Mouse (Mus musculus): ENCODE measurements around the gene Camkv. TPM values are rescaled to one million over a fixed set of nuclear protein-coding genes. Genes with fewer than 3 reads are reported as not detected.

Gene Camkv
- polyA plus RNA-seq, 1 experiment from 2014 or later, result 2.3 TPM

- Histone ChIP-seq H3K4me3 (no peak within 1 kb of the TSS), H3K9me3 (no peaks in the 10 kb centered on the region), H3K27me3 (ENCODE audit: insufficient read depth, poor library complexity, severe bottlenecking) (peaks cover 6% of the 10 kb centered on the region; the same call in 1 of the 2 replicates), H3K4me1 (peaks cover 47% of the 10 kb centered on the region), H3K36me3 (no peaks in the 10 kb centered on the region), H3K27ac (peak within 1 kb of the TSS; percentile 12; the same call in 1 of the 2 replicates)
- WGBS, result 67% methylated on average over 3 of the region's 3 CpGs
- no peak for DNase-seq (ENCODE audit: low spot score)
Observed at GRCm38 (mm10) chr9:107928169-107928568, 7.3 kb upstream of the Camkv start, which contains the start of gene Actl11. TSS of gene Actl11 (plus strand) at chr9:107928469.

DNA sequence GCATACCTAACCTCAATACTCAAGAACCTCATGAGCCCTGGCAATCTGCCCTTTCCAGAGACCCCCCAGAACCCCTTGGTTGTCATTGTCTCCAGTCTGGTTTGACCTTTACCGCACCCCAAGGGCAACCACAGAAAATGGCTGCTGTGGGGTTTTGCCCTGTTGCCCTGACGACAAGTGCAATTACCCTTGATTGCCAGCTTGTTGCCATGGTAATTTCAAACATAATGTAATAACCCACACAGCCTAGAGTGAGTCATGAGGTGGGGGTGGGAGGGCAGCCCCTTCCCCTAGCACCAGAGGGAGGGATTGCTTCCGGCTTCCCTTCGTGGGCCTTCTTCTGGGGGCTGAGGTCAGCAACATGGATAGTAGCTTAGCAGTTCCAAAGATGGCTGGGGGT is 3.3 kb upstream of the Camkv start:
- DNase-seq (ENCODE audit: low spot score), result no peak

GRCm38 (mm10) chr9:107934146-107934545 is 1.3 kb upstream of the Camkv start:
- no peaks in the 10 kb centered on the region for H3K36me3 ChIP-seq
- 83% methylated on average over 11 of the region's 11 CpGs for WGBS
- no peak overlapping the region for H3K27ac ChIP-seq
- peaks cover 54% of the 10 kb centered on the region for H3K27me3 ChIP-seq (ENCODE audit: insufficient read depth, poor library complexity, severe bottlenecking)
- no peak for DNase-seq (ENCODE audit: low spot score)
- no peaks in the 10 kb centered on the region for H3K9me3 ChIP-seq
- no peak overlapping the region for H3K4me3 ChIP-seq
- peaks cover 14% of the 10 kb centered on the region for H3K4me1 ChIP-seq

More for the DNA sequence above, 3.3 kb upstream of the Camkv start:
- no peaks in the 10 kb centered on the region for H3K9me3 ChIP-seq
- H3K27ac ChIP-seq, result no peak overlapping the region
- H3K4me1 ChIP-seq, result peaks cover 33% of the 10 kb centered on the region
- H3K4me3 ChIP-seq, result no peak overlapping the region
- peaks cover 37% of the 10 kb centered on the region for H3K27me3 ChIP-seq (ENCODE audit: insufficient read depth, poor library complexity, severe bottlenecking)
- no peaks in the 10 kb centered on the region for H3K36me3 ChIP-seq
- WGBS, result 88% methylated on average over 4 of the region's 4 CpGs

GRCm38 (mm10) chr9:107935790-107936214 is 328 bp downstream of the Camkv start:
- WGBS, result under 1% methylated on average over 41 of the region's 41 CpGs
- peaks cover 66% of the 10 kb centered on the region for H3K27me3 ChIP-seq (ENCODE audit: insufficient read depth, poor library complexity, severe bottlenecking)
- H3K9me3 ChIP-seq, result no peaks in the 10 kb centered on the region
- no peak for DNase-seq (ENCODE audit: low spot score)
- H3K27ac ChIP-seq, result peak overlapping the region; percentile 74
- H3K36me3 ChIP-seq, result no peaks in the 10 kb centered on the region
- peak overlapping the region; percentile 68 for H3K4me3 ChIP-seq
- peaks cover 18% of the 10 kb centered on the region for H3K4me1 ChIP-seq

DNA sequence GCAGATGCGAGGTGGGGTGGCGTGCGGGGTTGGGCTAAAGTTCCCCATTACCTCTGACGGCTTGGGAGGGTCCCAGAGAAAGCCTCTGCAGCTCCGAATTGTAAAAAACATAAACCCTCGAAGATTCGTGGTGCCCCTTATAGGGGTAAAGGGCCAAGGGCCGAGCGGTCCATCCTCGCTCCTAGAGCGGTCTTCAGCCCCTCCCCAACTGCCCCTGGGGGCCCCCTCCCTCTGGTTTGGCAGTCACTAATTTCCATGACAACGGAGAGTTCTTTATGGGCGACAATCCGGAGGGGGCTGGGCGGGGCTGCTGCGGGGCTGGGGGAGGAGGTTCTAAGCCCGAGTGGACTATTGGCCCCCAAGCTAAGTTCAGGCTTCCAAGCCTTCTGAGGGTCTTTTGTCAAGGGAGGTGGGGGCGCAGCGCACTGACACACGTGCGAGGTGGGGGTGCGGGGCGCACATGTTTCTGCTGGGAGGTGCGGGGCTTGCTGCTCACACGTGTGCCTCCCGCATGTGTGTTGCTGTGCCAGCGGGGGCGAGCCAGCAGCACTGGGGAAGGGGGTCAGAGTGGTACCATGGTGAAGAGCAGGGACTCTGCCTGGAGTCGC is 845 bp downstream of the Camkv start:
- Histone ChIP-seq H3K27me3 (ENCODE audit: insufficient read depth, poor library complexity, severe bottlenecking) (peaks cover 70% of the 10 kb centered on the region), H3K27ac (peak overlapping the region; percentile 74), H3K9me3 (no peaks in the 10 kb centered on the region), H3K4me1 (peaks cover 21% of the 10 kb centered on the region), H3K36me3 (no peaks in the 10 kb centered on the region), H3K4me3 (peak overlapping the region; percentile 68)
- no peak for DNase-seq (ENCODE audit: low spot score)
- WGBS, result 3% methylated on average over 29 of the region's 29 CpGs

DNA sequence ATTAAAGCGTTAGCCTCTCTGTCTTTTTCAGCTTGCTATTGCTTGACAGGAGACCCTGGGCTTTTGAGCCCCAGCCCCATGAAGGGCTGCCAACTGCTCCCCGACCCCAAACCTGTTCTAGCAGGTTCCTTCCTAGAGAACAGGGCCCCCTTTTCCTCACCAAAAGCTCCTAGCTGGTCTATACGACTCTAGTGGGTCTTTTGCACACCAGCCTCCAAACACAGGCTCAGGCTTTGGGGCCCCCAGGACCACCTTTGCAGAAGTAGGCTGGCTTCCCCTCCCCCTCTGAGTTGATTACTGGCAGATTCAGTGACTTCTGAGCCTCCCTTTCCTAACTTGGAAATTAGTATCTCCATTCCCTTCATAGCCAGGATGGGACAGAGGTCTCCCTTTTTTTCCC is 1.4 kb downstream of the Camkv start:
- Histone ChIP-seq H3K27ac (no peak overlapping the region), H3K27me3 (ENCODE audit: insufficient read depth, poor library complexity, severe bottlenecking) (peaks cover 70% of the 10 kb centered on the region), H3K4me1 (peaks cover 21% of the 10 kb centered on the region), H3K4me3 (peak overlapping the region; percentile 68), H3K36me3 (no peaks in the 10 kb centered on the region), H3K9me3 (no peaks in the 10 kb centered on the region)
- WGBS, result 20% methylated on average over 3 of the region's 3 CpGs
- DNase-seq (ENCODE audit: low spot score), result no peak

GRCm38 (mm10) chr9:107947241-107948194 is 12.0 kb downstream of the Camkv start:
- H3K27me3 ChIP-seq (ENCODE audit: insufficient read depth, poor library complexity, severe bottlenecking), result peaks cover 13% of the 10 kb centered on the region; the same call in 1 of the 2 replicates
- no peak overlapping the region; the same call in 1 of the 2 replicates for H3K27ac ChIP-seq
- H3K9me3 ChIP-seq, result no peaks in the 10 kb centered on the region
- no peak overlapping the region for H3K4me3 ChIP-seq
- 85% methylated on average over 31 of the region's 31 CpGs for WGBS
- no peaks in the 10 kb centered on the region for H3K36me3 ChIP-seq
- DNase-seq (ENCODE audit: low spot score), result no peak
- peaks cover 20% of the 10 kb centered on the region for H3K4me1 ChIP-seq

GRCm38 (mm10) chr9:107949184-107949921 is 13.9 kb downstream of the Camkv start:
- no peaks in the 10 kb centered on the region for H3K9me3 ChIP-seq
- DNase-seq (ENCODE audit: low spot score), result no peak
- peaks cover 20% of the 10 kb centered on the region for H3K4me1 ChIP-seq
- no peaks in the 10 kb centered on the region for H3K36me3 ChIP-seq
- H3K27me3 ChIP-seq (ENCODE audit: insufficient read depth, poor library complexity, severe bottlenecking), result peaks cover 13% of the 10 kb centered on the region; the same call in 1 of the 2 replicates
- 0 out of 2 replicates have a peak overlapping the region, but pooled peaks have one; percentile 72 for H3K4me3 ChIP-seq
- 78% methylated on average over 13 of the region's 13 CpGs for WGBS
- no peak overlapping the region for H3K27ac ChIP-seq

GRCm38 (mm10) chr9:107949922-107950235 is 14.4 kb downstream of the Camkv start, which contains the start of gene Traip:
TSS of gene Traip (plus strand) at chr9:107950136.
- 89% methylated on average over 10 of the region's 10 CpGs for WGBS
- no peak for DNase-seq (ENCODE audit: low spot score)
- Histone ChIP-seq H3K4me1 (peaks cover 20% of the 10 kb centered on the region), H3K4me3 (peak within 1 kb of the TSS; percentile 72), H3K9me3 (no peaks in the 10 kb centered on the region), H3K27ac (peak within 1 kb of the TSS; percentile 87), H3K36me3 (no peaks in the 10 kb centered on the region), H3K27me3 (ENCODE audit: insufficient read depth, poor library complexity, severe bottlenecking) (peaks cover 13% of the 10 kb centered on the region; the same call in 1 of the 2 replicates)

- peak overlapping the region; percentile 87 for H3K27ac ChIP-seq
- H3K9me3 ChIP-seq, result no peaks in the 10 kb centered on the region
- 18% methylated on average over 45 of the region's 45 CpGs for WGBS
- H3K4me3 ChIP-seq, result peak overlapping the region; percentile 72
- peak; percentile 98 for DNase-seq (ENCODE audit: low spot score)
- peaks cover 26% of the 10 kb centered on the region for H3K4me1 ChIP-seq
- H3K27me3 ChIP-seq (ENCODE audit: insufficient read depth, poor library complexity, severe bottlenecking), result peaks cover 13% of the 10 kb centered on the region; the same call in 1 of the 2 replicates
- no peaks in the 10 kb centered on the region for H3K36me3 ChIP-seq
Observed at GRCm38 (mm10) chr9:107950460-107951355, 15.2 kb downstream of the Camkv start.

DNA sequence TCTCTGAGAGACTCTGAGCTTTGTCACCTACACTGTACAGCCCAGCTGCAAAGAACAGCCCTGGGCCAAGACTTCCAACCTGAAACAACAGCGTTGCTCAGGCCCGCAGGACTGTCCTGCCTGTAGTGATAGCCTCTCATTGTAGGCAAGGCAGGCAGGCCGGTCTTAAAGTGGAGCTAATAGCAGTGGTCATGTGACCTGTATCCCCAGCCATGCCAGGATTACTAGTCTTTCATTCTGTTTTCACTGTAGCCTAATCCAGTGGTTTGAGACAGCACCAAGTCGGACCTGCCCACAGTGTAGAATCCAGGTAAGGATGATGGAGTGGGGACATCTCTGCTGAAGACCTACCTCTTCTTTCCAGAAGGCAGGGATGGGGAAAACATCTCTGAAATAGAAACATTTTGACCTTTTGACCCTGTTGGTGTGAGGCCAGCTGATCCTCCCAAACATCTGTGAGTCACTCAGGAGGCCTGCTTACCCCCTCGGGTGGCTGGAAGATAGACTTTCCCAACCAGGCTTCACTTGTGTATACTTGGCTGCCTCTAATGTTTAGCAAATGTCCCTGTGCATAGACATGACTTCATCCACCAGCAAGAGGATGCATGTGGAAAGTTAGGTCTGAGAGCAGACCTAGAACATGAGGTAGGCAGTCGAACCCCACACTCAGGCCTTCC is 20.3 kb downstream of the Camkv start:
- H3K27ac ChIP-seq, result no peak overlapping the region
- no peak overlapping the region for H3K4me3 ChIP-seq
- no peaks in the 10 kb centered on the region for H3K9me3 ChIP-seq
- WGBS, result 72% methylated on average over 6 of the region's 6 CpGs
- H3K27me3 ChIP-seq (ENCODE audit: insufficient read depth, poor library complexity, severe bottlenecking), result no peaks in the 10 kb centered on the region
- H3K36me3 ChIP-seq, result peaks cover 43% of the 10 kb centered on the region
- DNase-seq (ENCODE audit: low spot score), result no peak
- peaks cover 16% of the 10 kb centered on the region for H3K4me1 ChIP-seq

All from heart, embryonic 10.5 days (tissue).